Mouse (Mus musculus): ENCODE measurements around the gene Nrp2. TPM values are rescaled to one million over a fixed set of nuclear protein-coding genes. Genes with fewer than 3 reads are reported as not detected.

Nrp2 gene
- polyA plus RNA-seq, 1 experiment from 2014 or later: 12.5 TPM

DNA sequence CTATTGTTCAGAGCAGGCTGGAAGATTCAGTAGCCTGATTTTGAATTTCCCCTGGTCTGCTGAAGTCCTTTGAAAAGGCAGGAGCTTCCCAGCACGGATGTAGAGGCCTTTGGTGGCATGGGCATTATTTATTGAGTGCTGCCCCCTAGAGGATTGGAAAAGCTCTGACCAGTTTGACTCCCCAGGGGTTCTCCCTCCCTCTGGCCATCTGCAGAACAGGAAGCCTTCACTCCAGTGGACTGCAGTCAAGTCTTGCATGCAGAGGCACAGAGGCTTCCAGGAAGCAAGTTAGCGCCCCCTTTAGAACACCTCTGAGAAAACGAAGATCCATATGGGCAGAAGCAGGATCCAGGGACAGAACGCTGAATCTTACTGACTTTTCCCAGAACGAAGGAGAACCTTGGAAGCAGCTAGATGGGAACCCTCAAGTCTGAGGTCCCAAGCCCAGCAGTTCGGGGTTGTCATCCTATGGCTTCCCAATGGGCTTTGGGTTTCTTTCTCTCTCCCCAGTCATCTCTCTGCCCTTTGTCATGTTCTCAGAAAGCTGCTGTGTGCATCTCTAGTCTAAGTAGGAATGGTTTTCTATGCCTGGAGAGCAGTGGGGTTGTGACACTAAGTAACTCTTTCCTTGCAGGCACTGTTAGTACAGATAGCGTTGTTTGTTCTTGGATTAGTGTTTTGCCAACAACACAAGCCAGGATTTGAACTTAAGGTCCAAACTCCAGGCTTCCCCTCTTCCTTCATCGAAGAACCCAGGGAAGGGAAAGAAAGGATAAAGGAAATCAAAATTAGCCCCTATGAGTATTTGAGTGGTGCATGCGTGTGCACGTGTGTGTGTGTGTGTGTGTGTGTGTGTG, 1.8 kb upstream of the Nrp2 start:
- peak; percentile 96 for DNase-seq (ENCODE audit: low spot score, missing footprints)
- H3K9ac ChIP-seq (ENCODE audit: low read length): no peak overlapping the region
- H3K27ac ChIP-seq (ENCODE audit: low read depth, low read length): no peak overlapping the region
- H3K36me3 ChIP-seq (ENCODE audit: control insufficient read depth, insufficient read depth, low read length): no peaks in the 10 kb centered on the region
- peaks cover 34% of the 10 kb centered on the region for H3K27me3 ChIP-seq (ENCODE audit: control insufficient read depth, insufficient read depth, low read length)
- ATAC-seq (ENCODE audit: low FRiP score): no peak
- no peaks in the 10 kb centered on the region for H3K9me3 ChIP-seq (ENCODE audit: control insufficient read depth, low read length)
- peaks cover 15% of the 10 kb centered on the region for H3K4me1 ChIP-seq (ENCODE audit: control insufficient read depth, insufficient read depth, low read length)
- H3K4me2 ChIP-seq: no peak overlapping the region
- no peak overlapping the region for H3K4me3 ChIP-seq (ENCODE audit: low read depth, low read length)
- 31% methylated on average over 10 of the region's 10 CpGs for WGBS

DNA sequence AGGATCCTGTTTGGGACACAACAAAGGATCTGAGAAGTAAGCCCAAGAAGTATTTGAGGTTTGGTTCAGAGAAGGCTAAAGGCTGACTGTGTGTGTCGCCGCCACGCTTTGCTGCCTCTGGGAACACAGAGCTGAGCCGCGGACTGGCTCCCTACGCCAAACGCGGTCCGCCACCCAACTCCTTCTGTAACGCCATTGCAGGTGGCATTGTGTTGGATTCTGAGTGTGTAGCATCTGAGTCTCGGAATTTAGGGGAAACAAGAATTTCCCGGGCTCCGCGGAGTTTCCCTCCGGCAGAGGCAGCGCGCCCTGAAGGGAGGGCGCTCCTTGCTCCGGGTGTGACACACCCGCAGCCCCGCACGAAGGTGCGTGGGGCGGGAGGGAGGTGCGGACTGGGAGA, 342 bp upstream of the Nrp2 start:
- ATAC-seq (ENCODE audit: low FRiP score) (peak; percentile 2; the same call in 1 of the 2 replicates), DNase-seq (ENCODE audit: low spot score, missing footprints) (peak; percentile 97)
- WGBS: under 1% methylated on average over 25 of the region's 25 CpGs
- H3K4me2 ChIP-seq: peak overlapping the region; percentile 86
- H3K4me3 ChIP-seq (ENCODE audit: low read depth, low read length): peak overlapping the region; percentile 52
- H3K36me3 ChIP-seq (ENCODE audit: control insufficient read depth, insufficient read depth, low read length): no peaks in the 10 kb centered on the region
- H3K4me1 ChIP-seq (ENCODE audit: control insufficient read depth, insufficient read depth, low read length): peaks cover 24% of the 10 kb centered on the region
- H3K27ac ChIP-seq (ENCODE audit: low read depth, low read length): no peak overlapping the region
- H3K27me3 ChIP-seq (ENCODE audit: control insufficient read depth, insufficient read depth, low read length): peaks cover 40% of the 10 kb centered on the region
- H3K9me3 ChIP-seq (ENCODE audit: control insufficient read depth, low read length): no peaks in the 10 kb centered on the region
- peak overlapping the region; percentile 70 for H3K9ac ChIP-seq (ENCODE audit: low read length)

DNA sequence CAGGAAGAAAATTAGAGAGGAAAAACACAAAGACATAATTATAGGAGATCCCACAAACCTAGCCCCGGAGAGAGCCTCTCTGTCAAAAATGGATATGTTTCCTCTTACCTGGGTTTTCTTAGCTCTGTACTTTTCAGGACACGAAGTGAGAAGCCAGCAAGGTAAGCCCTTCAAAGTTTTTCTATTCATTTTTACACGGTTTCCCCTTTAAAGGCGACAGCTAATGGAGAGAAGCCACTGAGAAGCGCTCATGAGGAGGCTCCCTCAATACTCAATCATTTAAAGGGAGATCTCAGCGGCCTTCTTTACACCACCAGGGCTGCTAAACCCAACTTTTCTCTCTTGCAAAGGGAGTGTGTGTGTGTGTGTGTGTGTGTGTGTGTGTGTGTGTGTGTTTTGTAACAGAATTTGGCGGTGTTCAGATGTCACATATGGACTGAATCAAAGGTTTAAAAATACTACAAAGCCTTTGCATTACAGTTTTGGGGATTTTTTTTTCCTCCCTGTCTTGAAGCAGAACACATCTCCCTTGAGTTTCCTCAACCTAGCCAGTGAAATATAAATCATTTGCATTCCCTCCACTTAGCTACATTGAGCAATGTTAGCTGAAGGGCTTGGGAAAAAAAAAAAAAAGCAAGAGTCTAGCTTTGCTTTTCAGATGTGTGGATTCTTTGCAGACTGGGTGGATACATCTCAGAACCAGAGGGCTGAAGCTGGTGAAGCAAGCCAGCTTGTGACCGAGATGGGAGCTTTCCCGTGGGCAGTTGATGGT, 1.2 kb downstream of the Nrp2 start:
- Histone ChIP-seq H3K9me3 (ENCODE audit: control insufficient read depth, low read length) (no peaks in the 10 kb centered on the region), H3K27ac (ENCODE audit: low read depth, low read length) (no peak overlapping the region), H3K9ac (ENCODE audit: low read length) (peak overlapping the region; percentile 34), H3K4me1 (ENCODE audit: control insufficient read depth, insufficient read depth, low read length) (peaks cover 24% of the 10 kb centered on the region), H3K4me2 (peak overlapping the region; percentile 98), H3K27me3 (ENCODE audit: control insufficient read depth, insufficient read depth, low read length) (peaks cover 52% of the 10 kb centered on the region), H3K36me3 (ENCODE audit: control insufficient read depth, insufficient read depth, low read length) (no peaks in the 10 kb centered on the region), H3K4me3 (ENCODE audit: low read depth, low read length) (peak overlapping the region; percentile 52)
- peak; percentile 93 for DNase-seq (ENCODE audit: low spot score, missing footprints)
- WGBS: 1% methylated on average over 9 of the region's 9 CpGs
- ATAC-seq (ENCODE audit: low FRiP score): no peak

DNA sequence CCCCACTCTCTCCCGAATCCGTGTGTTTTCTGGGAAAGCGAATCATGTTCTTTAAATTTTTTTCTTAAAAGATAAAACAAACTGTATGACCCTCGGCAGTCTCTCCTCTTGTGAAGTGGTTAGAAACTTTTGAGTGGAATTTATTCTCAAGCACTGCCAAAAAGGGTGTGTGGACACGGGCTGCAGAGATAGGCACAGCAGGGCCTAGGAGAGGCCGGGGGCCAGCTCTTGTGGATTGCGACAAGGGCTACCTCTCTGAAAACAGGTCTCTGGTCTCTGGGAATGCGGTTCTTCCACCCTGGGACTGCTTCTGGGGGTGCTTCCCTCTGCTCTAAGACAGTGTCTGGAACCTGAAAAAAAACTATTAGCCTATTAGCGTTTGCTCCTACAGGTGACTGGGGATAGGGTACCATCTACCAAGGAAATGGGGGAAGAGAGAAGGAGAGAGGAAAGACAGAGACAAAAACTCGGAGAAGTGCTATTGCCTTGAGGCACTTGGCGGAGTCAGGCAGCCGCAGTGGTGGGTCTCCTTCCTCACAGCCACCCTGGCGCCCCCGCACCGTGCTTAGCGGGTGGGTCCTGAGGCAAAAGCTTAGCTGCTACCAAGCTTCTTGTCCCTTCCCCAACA, 1.9 kb downstream of the Nrp2 start:
- WGBS: 2% methylated on average over 16 of the region's 16 CpGs
- peaks cover 55% of the 10 kb centered on the region for H3K27me3 ChIP-seq (ENCODE audit: control insufficient read depth, insufficient read depth, low read length)
- peak; percentile 95 for DNase-seq (ENCODE audit: low spot score, missing footprints)

DNA sequence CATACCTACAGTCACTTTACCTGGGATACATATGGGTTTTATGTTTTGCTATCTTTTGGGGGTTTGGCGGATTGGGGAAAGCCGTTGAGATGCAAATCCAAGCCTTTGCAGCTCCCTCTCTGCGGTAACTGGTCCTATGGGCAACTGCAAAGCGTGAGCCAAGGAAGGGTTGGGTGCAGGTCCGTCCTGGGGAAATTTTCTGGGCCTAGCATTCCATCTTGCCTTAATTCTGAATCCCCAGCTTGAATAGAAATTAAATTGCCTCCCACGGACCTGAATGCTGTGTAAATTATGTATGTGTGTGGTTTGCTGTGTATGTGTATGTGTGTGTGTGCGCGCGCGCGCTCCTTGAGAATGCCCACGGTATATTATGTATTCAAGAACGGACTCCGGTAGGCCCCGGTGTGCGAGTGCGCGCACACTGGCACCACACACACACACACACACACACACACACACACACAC, 2.5 kb downstream of the Nrp2 start:
- Histone ChIP-seq H3K4me2 (peak overlapping the region; percentile 98), H3K4me3 (ENCODE audit: low read depth, low read length) (peak overlapping the region; percentile 52), H3K27me3 (ENCODE audit: control insufficient read depth, insufficient read depth, low read length) (peaks cover 61% of the 10 kb centered on the region), H3K9me3 (ENCODE audit: control insufficient read depth, low read length) (no peaks in the 10 kb centered on the region), H3K36me3 (ENCODE audit: control insufficient read depth, insufficient read depth, low read length) (no peaks in the 10 kb centered on the region), H3K27ac (ENCODE audit: low read depth, low read length) (no peak overlapping the region), H3K4me1 (ENCODE audit: control insufficient read depth, insufficient read depth, low read length) (peaks cover 20% of the 10 kb centered on the region), H3K9ac (ENCODE audit: low read length) (peak overlapping the region; percentile 34; the same call in 1 of the 2 replicates)
- no peak for ATAC-seq (ENCODE audit: low FRiP score)
- under 1% methylated on average over 18 of the region's 18 CpGs for WGBS
- peak; percentile 94 for DNase-seq (ENCODE audit: low spot score, missing footprints)

More for the DNA sequence above, 1.9 kb downstream of the Nrp2 start:
- Histone ChIP-seq H3K27ac (ENCODE audit: low read depth, low read length) (no peak overlapping the region), H3K4me3 (ENCODE audit: low read depth, low read length) (peak overlapping the region; percentile 52), H3K4me1 (ENCODE audit: control insufficient read depth, insufficient read depth, low read length) (peaks cover 22% of the 10 kb centered on the region), H3K9me3 (ENCODE audit: control insufficient read depth, low read length) (no peaks in the 10 kb centered on the region), H3K9ac (ENCODE audit: low read length) (peak overlapping the region; percentile 34), H3K4me2 (peak overlapping the region; percentile 98), H3K36me3 (ENCODE audit: control insufficient read depth, insufficient read depth, low read length) (no peaks in the 10 kb centered on the region)
- ATAC-seq (ENCODE audit: low FRiP score): no peak

DNA sequence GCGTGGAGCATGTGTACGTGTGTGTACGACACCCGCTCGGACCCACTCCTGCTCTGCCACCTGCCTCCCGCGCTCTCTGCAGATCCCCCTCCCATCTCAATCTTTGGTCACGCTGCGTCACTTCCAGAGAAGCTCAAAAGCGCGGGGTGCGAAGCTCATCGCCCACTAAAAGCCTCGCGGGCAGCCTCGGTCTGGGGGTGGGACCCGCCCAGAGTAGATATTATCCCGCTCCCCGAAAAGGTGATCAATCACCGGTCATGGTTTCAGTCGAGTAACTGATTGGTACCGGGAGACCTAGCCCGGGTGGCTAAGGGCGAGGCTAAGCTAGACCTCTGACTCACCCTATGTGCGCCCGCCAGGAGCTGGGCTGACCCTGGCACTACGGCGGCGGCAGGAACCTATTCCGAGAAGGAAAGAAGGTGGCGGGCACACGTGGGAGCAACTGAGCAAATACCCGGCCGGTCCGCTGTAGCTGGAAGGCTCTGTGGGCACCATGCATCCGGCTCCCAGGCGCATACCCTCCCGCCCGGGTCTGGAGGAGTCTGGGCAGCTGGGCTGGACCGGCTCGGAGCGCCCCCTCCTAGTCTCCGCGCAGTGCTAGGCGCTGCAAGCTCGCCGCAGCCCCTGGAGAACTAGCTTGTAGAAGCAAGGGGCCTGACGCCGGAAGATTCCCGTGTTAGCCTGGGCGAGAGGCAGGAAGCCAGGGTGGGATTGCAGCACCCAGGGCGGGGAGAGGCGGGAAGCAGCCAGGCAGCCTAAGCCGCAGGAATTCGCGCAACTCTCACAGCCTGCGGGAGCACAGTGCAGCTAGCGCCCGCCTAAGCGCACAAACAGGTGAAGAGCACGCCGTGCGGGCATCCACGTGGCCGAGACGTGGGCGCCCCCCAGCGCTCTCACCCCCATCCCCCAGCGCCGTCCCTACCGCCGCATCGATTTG, 3.3 kb downstream of the Nrp2 start:
- Histone ChIP-seq H3K4me3 (ENCODE audit: low read depth, low read length) (peak overlapping the region; percentile 52), H3K27me3 (ENCODE audit: control insufficient read depth, insufficient read depth, low read length) (peaks cover 60% of the 10 kb centered on the region), H3K9ac (ENCODE audit: low read length) (peak overlapping the region; percentile 63), H3K27ac (ENCODE audit: low read depth, low read length) (no peak overlapping the region), H3K9me3 (ENCODE audit: control insufficient read depth, low read length) (no peaks in the 10 kb centered on the region), H3K4me2 (peak overlapping the region; percentile 98), H3K36me3 (ENCODE audit: control insufficient read depth, insufficient read depth, low read length) (no peaks in the 10 kb centered on the region), H3K4me1 (ENCODE audit: control insufficient read depth, insufficient read depth, low read length) (peaks cover 20% of the 10 kb centered on the region)
- under 1% methylated on average over 72 of the region's 73 CpGs for WGBS
- ATAC-seq (ENCODE audit: low FRiP score) (peak; percentile 58), DNase-seq (ENCODE audit: low spot score, missing footprints) (peak; percentile 98)

DNA sequence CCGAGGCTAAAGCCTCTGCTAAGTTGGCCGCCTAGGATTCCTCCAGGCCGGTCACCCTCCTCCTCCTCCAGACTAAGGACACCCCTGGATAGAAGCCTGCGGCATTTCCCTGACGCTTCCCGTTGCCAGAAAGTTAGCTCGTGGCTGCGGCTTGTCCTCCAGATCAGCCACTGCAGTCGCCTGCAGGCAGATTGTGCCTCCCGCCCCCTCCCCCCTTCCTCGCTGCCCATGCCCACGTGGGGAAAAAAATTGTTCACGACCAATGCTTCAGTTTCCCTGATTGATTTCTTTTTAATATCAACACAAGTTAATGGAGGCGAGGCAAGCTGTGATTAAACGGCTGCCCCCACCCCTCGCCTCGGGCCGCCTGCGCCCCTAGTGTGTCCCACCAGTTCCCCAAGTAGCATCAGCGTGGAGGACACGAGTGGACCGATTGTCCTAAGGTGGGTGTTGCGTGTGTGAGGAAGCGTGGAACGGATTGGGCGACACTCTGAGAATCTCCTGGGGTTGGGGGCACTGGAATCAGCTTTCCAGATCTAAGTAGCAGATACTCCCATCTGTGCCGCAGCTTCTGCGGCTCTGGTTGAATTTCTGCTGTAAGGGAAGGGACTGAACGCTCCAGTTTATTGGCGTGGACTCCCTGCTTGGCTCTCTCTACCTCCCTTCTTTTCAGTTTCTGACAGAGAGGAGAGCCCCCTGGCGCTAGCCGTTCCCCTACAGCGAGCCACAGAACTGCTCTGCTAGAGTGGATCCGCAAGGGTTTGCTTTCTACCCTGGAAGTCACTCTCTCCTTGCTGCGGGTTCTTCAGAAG, 4.2 kb downstream of the Nrp2 start:
- ATAC-seq (ENCODE audit: low FRiP score) (0 out of 2 replicates have a peak, but pooled peaks have one; percentile 3), DNase-seq (ENCODE audit: low spot score, missing footprints) (peak; percentile 97)
- peak overlapping the region; percentile 63 for H3K9ac ChIP-seq (ENCODE audit: low read length)
- no peaks in the 10 kb centered on the region for H3K9me3 ChIP-seq (ENCODE audit: control insufficient read depth, low read length)
- H3K4me2 ChIP-seq: peak overlapping the region; percentile 98
- WGBS: under 1% methylated on average over 35 of the region's 35 CpGs
- no peak overlapping the region for H3K27ac ChIP-seq (ENCODE audit: low read depth, low read length)
- H3K4me1 ChIP-seq (ENCODE audit: control insufficient read depth, insufficient read depth, low read length): peaks cover 20% of the 10 kb centered on the region
- H3K27me3 ChIP-seq (ENCODE audit: control insufficient read depth, insufficient read depth, low read length): peaks cover 50% of the 10 kb centered on the region
- no peaks in the 10 kb centered on the region for H3K36me3 ChIP-seq (ENCODE audit: control insufficient read depth, insufficient read depth, low read length)
- peak overlapping the region; percentile 52 for H3K4me3 ChIP-seq (ENCODE audit: low read depth, low read length)

Data from midbrain, embryonic 11.5 days (tissue).